Mouse (Mus musculus) regulatory T cell (primary cell): ENCODE results near the gene Pam.

Source experiments
- in situ Hi-C: fragments of 300-600 bp; cut with MboI, MseI; formaldehyde crosslinking; loops from one replicate; pipeline ENCODE4 v1.15.1; 2025; ENCODE audit warnings: high pct_unique_total_duplicates

The Pam gene

DNA sequence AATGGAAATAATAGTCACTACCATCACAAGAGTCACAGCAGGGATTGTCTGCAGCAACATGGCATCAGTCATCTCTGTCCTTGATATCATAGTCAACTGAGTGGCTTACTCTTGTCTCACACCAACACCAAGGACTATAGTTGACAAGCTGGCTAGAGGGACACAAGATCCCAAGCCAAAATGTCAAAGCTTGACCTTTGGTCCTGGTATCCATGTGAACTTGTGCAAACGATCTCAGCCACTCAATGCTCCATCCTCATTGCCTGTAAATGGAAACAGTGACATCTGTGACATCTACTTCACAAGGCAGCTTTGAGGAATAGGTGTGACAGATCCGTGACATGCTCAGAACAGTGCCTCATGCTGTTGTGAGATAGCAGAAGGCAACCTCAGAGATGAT is 15.0 kb downstream of the Pam start:
- in situ Hi-C loops, result no loop called here

- in situ Hi-C loops, result no loop called here
These were observed 15.8 kb downstream of the Pam start for GRCm38 (mm10) chr1:98079640-98080039.

DNA sequence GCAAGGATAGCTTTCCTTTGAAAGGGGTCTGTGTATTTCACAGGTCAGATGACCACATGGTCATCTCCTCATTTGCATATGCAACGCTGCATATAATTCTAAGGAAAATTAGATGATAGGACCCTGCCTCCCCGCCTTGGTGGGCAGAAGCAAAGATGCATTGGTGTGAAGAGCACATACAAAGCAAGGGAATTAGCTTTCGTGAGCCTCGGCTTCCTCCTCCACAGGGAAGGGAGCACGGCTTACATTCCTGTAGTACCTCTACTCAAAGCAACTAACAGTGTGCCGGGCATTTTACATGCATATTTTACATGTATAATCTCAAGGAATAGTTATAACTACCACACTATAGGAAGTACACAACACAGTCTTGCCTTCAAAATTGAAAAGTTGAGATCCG is 16.7 kb downstream of the Pam start:
- in situ Hi-C loops, result no loop called here

GRCm38 (mm10) chr1:98073826-98074225 is 21.6 kb downstream of the Pam start:
- in situ Hi-C loops, result no loop called here

GRCm38 (mm10) chr1:98073127-98073526 is 22.3 kb downstream of the Pam start:
- in situ Hi-C loops, result no loop called here

DNA sequence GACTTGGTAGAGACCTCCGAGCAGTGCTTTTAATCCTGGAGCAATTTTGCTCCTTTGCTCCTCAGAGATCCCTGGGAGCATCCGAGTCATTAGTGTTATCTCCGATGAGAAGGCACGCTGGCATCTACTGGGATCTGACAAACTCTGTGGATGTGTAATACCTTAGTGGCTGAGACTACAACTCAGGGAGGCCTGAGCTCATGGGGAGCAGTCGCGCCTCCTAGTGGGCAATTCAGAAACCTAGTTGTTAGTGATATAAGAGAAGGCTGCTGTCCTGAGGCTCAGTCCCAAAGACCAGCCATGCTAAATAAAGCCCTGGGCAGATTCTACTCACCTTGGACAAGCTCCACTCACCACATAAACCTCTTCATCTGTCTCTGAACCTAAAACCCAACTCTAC is 23.4 kb downstream of the Pam start:
- in situ Hi-C loops, result no loop called here

DNA sequence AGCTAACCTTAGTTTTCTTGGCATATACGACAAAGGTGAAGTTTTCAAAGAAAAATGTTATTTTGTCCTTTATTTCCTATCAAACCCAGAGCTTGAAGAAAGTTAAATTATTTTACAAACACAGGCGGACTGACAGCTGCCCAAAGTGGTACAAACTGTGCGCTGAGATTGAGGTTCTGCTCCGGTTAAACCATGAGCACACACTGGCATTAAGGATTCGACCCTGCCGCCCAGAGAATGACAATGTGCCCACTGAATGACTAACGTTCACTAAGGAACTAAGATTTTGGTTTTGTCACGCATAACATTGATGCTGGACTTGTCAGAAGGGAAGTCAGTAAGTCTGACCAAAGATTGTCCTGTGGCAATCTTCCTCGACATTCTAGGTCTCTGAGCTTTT is 24.0 kb downstream of the Pam start:
- in situ Hi-C loops, result no loop called here

DNA sequence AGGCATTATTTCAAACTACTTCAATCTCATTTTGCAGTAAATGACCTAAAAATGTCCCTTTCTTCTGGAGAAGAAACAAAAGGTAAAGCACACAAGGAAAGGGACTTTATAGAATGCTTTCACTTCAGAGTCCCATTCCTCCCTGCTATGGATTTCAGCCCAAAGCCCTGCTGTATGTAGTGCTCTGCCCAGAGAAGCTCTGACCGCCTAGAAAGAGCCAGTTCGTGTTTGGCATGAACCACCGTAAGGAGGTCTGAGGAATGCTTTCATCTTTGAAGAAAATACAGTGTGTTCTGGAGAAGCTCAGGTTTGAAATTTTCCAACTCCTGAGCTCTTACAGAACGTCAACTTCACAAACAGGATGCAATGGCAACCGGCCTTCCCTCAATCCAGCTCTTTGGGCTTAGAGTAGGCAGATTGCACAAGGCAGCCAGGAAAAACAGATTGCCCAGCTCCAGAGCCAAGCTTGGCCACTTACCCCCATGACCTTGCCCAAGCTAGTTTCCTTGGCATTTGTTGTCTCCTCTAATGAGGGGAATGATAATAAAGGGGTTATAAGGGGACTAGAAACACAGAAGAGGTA is 24.6 kb downstream of the Pam start:
- in situ Hi-C loops, result no loop called here

DNA sequence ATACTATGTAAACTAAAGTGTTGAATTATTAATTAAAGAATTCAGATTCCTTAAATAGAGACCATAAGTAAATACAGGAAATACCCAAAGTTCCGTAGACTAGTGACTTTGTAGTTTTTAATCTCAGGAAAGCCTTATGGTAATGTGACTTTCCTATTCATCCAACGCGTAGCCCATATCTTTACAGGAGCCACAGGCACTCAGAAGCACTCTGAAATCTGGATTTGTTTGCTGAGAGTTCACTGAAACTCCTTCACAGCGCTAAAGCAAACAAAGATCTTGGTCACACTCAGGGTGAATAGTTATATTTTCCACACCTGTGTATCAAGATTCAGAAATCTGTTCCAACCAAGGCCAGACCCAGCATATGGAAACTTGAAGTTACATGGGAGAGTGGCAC is 27.3 kb downstream of the Pam start:
- in situ Hi-C loops, result no loop called here

- in situ Hi-C loops, result no loop called here
These were observed 33.4 kb downstream of the Pam start for GRCm38 (mm10) chr1:98062074-98062473.

DNA sequence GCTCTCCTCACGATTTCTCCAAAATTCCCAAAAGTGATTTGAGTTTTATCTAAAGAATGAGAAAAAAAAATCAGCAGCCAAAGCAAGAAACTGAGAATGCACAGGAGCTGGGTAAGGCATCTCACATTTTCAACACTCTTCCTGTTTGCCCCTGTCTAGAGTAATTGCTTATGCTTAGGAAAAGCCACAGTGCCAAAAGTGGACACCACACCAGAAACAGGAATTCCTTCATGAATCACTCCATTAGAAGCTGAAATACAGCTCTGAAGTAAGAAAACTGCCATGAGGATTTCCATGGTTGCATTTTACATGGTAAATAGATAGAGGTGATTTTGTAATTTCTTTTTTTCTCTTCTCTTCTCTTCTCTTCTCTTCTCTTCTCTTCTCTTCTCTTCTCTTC is 36.0 kb downstream of the Pam start:
- in situ Hi-C loops, result no loop called here

- in situ Hi-C loops, result no loop called here
These were observed 38.2 kb downstream of the Pam start for GRCm38 (mm10) chr1:98056996-98057945.

- in situ Hi-C loops, result no loop called here
These were observed 39.2 kb downstream of the Pam start for GRCm38 (mm10) chr1:98056277-98056676.

DNA sequence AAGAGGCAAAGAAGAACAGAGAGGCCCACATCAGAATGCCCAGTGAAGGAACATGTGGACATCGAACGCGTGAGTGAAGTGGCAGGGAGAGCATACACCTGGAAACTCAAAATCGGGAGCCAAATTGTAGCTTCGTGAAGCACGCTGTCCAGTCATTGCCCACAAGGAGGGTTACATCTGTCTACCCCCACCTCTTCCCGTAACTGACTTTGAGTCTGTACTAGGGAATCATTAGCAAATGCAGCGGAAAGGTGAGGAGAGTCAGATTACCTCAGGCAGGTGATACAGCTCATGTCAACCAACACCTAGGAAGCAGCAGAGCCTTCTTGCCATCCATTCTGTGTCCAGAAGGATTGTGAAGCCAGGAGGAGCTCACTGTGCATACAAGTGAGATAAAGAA is 39.9 kb downstream of the Pam start:
- in situ Hi-C loops, result no loop called here

DNA sequence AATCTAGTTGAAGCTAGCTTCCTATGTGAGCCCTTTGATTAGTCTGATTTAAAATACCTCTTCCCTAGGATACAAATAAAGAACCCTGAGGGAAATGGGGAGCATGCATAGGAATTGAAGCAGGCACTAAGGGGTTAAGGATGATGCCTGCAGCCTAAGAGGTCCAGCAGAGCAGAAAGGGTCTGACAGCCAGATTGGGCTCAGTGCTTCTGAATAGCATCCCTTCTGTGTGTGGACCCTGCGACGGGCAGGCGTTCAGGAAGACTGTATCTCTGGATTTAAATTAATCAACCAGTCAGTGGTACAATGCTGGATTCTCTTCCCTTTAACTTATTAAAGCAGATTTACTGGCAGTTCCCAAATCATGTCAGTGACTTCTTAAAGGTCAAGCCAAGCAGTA is 41.5 kb downstream of the Pam start:
- in situ Hi-C loops, result no loop called here

- in situ Hi-C loops, result no loop called here
These were observed 42.0 kb downstream of the Pam start for GRCm38 (mm10) chr1:98053447-98053846.

GRCm38 (mm10) chr1:98052775-98053174 is 42.7 kb downstream of the Pam start:
- in situ Hi-C loops, result no loop called here

DNA sequence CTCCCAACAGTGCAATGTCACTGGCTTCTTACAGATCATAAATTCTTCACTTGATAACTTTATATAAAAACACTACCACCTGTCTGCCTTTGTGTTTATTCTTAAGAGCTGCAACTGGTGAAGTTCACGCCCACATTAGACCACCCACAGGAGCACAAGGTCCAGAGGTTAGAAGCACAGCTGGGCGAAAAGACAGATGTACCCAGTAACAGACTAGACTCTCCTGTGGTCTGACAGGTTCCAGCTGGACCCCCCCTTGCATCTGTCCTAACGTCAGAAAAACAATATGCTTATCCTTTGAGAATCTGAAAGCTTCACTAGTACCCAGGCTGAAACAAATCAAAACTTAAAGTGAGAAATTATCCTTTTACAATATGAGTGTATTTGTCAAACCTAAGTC is 44.4 kb downstream of the Pam start:
- in situ Hi-C loops, result no loop called here

- in situ Hi-C loops, result no loop called here
These were observed 45.7 kb downstream of the Pam start for GRCm38 (mm10) chr1:98049756-98050155.

DNA sequence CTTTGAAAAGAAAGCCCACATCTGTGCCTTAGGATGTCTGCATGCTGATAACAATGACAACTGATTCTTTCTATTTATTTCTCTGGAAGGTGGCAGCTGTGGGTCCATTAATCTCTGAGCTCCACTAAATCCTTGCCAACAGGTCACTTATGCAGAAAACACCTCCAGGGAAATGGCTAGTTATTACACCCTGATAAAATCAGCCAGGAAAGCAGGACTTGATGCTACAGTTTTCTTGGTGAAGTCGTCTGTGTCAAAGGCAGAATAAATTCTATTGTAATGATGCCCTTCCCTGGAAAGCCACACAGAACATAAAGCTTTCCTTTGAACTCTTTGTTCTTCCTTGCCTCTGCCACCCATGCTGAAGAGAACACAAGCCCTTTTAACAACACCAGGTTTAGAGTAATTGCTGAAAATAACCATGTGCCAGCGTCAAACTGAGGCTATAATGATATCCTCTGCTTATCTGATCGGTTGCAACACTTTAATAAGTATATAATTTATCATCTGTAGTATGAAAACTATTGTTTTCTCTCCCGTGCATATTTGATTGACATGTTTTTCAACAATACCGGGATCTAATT is 47.1 kb downstream of the Pam start:
- in situ Hi-C loops, result no loop called here

- in situ Hi-C loops, result no loop called here
These were observed 47.9 kb downstream of the Pam start for GRCm38 (mm10) chr1:98047284-98048217.

- in situ Hi-C loops, result no loop called here
These were observed 53.0 kb downstream of the Pam start for GRCm38 (mm10) chr1:98042425-98042824.
